Mouse (Mus musculus): Measurements from ENCODE around the gene Dennd2a.

- TF ChIP-seq HCFC1 (IDR thresholded peaks at IDR 0.05; ENCODE audit: borderline replicate concordance, insufficient read depth, low read length) = no peak
- TF ChIP-seq ZC3H11A (IDR thresholded peaks at IDR 0.05; ENCODE audit: borderline replicate concordance, low read depth, low read length) = peak; percentile 73; the same call in 1 of the 2 replicates
- peak; percentile 49; the same call in 1 of the 2 replicates for TF ChIP-seq ZNF384 (IDR thresholded peaks at IDR 0.05; ENCODE audit: low read depth, low read length)
- TF ChIP-seq MAFK (IDR thresholded peaks at IDR 0.05; ENCODE audit: insufficient read depth, low read depth, low read length) = no peak
Observed at GRCm38 (mm10) chr6:39562166-39563015, 4.7 kb upstream of the Dennd2a start.
